Mouse (Mus musculus) hindbrain, embryonic 14.5 days (tissue): ENCODE results near the gene Gm21663. TPM values are rescaled to one million over a fixed set of nuclear protein-coding genes. Genes with fewer than 3 reads are reported as not detected.
A peak's percentile ranks its signal among the peaks of the same experiment; 100 is the strongest.
"Not testable (repeated sequence)": the region's sequence is repeated elsewhere in the genome, so short reads cannot be mapped to it uniquely, and the experiment has no call there.

Experiments used
- ATAC-seq: fragments of 200-750 bp; cut with Nextera tagmentation; 2 replicates; pipeline ENCODE4 v1.8.0; 2017; ENCODE audit warnings: moderate number of reproducible peaks, mild to moderate bottlenecking, moderate TSS enrichment, moderate library complexity; ENCODE audit not compliant: low FRiP score
- DNase-seq: peaks from one replicate; pipeline ENCODE4 v3.0.0-alpha.2; 2015; ENCODE audit warnings: low spot score
- H3K27ac ChIP-seq: fragments of 300-500 bp; sonication (generic); 2 replicates; pipeline ENCODE4 v1.5.1; 2014; ENCODE audit warnings: mild to moderate bottlenecking, moderate library complexity
- H3K27me3 ChIP-seq: fragments of 300-500 bp; sonication (generic); 2 replicates; pipeline ENCODE4 v1.6.1; 2014; ENCODE audit warnings: mild to moderate bottlenecking, low read length, mixed read lengths; ENCODE audit not compliant: control insufficient read depth, insufficient read depth
- H3K36me3 ChIP-seq: fragments of 300-500 bp; sonication (generic); replicated peaks from 2 replicates; pipeline ENCODE4 v1.6.1; 2014; ENCODE audit not compliant: control insufficient read depth, insufficient read depth
- H3K4me1 ChIP-seq: fragments of 300-500 bp; sonication (generic); replicated peaks from 2 replicates; pipeline ENCODE4 v1.6.1; 2014; ENCODE audit warnings: antibody characterized with exemption, low read length, mixed read lengths; ENCODE audit not compliant: control insufficient read depth, insufficient read depth
- H3K4me2 ChIP-seq: fragments of 300-500 bp; sonication (generic); replicated peaks from 2 replicates; pipeline ENCODE4 v1.6.1; 2014; ENCODE audit warnings: mild to moderate bottlenecking, moderate library complexity
- H3K4me3 ChIP-seq: fragments of 300-500 bp; sonication (generic); replicated peaks from 2 replicates; pipeline ENCODE4 v1.5.1; 2014; ENCODE audit warnings: mild to moderate bottlenecking, low read length
- H3K9ac ChIP-seq: fragments of 300-500 bp; sonication (generic); 2 replicates; pipeline ENCODE4 v1.6.1; 2014
- H3K9me3 ChIP-seq: fragments of 300-500 bp; sonication (generic); 2 replicates; pipeline ENCODE4 v1.6.1; 2016; ENCODE audit warnings: low read length; ENCODE audit not compliant: control insufficient read depth
- WGBS: fragments of 180-500 bp; shearing (Covaris S2); extraction: QIAGEN DNeasy Blood & Tissue Kit; methylation state at CpG from one replicate; pipeline ENCODE4 v1.1.7; 2014; 5-methylcytosine and 5-hydroxymethylcytosine counted together
- polyA plus RNA-seq: library from polyadenylated mRNA; unstranded; fragments of >200 nt; fragmentation: Nextera tagmentation; extraction: Ambion mirVana; gene quantifications from 2 replicates; pipeline ENCODE4 v1.2.1, GENCODE M21; 2014

Gene Gm21663
- polyA plus RNA-seq, result 0.18 TPM in 1 of 2 replicates, not detected in the other

DNA sequence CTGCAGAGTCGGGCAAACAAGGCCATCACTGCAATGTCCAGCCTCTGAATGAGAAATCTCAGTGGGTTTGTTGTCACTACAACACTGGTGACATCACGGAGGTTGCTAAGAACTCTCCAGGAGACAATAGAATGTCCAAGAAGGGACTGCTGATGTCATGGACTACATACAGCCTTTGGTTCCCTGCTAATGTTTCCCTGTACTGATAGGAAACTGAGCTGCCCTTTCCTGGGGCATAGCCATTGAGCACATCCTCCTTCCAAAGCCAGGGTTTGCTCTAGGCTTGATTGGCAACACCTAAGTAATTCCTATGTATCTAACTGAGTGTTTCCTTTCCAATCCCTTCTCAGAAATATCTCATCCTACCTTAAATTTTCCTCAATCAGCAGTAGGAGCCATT lies at the start of gene Gm21663:
TSS of gene Gm21663 (minus strand) at position 101 of the 400 bp plus-strand sequence.
- not testable (repeated sequence) for ATAC-seq, H3K4me2 ChIP-seq, H3K9me3 ChIP-seq, DNase-seq, H3K4me3 ChIP-seq, H3K4me1 ChIP-seq, H3K36me3 ChIP-seq, H3K27me3 ChIP-seq, H3K27ac ChIP-seq, H3K9ac ChIP-seq
- WGBS, result 55% methylated on average over 2 of the region's 2 CpGs

DNA sequence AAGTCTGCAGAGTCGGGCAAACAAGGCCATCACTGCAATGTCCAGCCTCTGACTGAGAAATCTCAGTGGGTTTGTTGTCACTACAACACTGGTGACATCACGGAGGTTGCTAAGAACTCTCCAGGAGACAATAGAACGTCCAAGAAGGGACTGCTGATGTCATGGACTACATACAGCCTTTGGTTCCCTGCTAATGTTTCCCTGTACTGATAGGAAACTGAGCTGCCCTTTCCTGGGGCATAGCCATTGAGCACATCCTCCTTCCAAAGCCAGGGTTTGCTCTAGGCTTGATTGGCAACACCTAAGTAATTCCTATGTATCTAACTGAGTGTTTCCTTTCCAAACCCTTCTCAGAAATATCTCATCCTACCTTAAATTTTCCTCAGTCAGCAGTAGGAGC lies 46.4 kb upstream of the Gm21663 start, which contains the start of gene Gm21698:
TSS of gene Gm21698 (minus strand) at position 101 of the 400 bp plus-strand sequence.
- WGBS, result no CpG with 5 or more reads among the region's 3 CpGs
- H3K4me1 ChIP-seq, H3K9ac ChIP-seq, H3K4me2 ChIP-seq, DNase-seq, H3K9me3 ChIP-seq, H3K4me3 ChIP-seq, H3K36me3 ChIP-seq, H3K27me3 ChIP-seq, ATAC-seq, H3K27ac ChIP-seq: not testable (repeated sequence)

DNA sequence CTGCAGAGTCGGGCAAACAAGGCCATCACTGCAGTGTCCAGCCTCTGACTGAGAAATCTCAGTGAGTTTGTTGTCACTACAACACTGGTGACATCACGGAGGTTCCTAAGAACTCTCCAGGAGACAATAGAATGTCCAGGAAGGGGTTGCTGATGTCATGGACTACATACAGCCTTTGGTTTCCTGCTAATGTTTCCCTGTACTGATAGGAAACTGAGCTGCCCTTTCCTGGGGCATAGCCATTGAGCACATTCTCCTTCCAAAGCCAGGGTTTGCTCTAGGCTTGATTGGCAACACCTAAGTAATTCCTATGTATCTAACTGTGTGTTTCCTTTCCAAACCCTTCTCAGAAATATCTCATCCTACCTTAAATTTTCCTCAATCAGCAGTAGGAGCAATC lies 30.4 kb upstream of the Gm21663 start, which contains the start of gene Gm21680:
TSS of gene Gm21680 (minus strand) at position 101 of the 400 bp plus-strand sequence.
- H3K4me1 ChIP-seq, H3K36me3 ChIP-seq, H3K9ac ChIP-seq, DNase-seq, H3K4me2 ChIP-seq, ATAC-seq, H3K27ac ChIP-seq, H3K27me3 ChIP-seq, H3K4me3 ChIP-seq, H3K9me3 ChIP-seq: not testable (repeated sequence)
- no CpG with 5 or more reads among the region's 2 CpGs for WGBS

DNA sequence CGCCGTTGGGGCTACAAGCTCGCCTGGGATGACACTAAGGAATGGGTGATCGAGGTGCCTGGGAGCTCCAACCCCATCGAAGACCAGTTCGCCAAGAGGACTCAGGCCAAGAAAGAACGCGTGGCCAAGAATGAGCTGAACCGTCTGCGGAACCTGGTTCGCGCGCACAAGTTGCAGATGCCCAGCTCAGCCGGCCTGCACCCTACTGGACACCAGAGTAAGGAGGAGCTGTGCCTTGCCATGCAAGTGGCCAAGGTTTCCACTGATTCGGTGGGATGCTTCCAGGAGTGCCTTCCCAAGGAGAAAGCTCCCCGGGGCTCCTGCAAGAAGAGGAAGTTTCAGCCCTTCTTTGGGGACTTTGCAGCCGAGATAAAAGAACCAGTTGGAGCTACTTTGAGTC lies 14.9 kb upstream of the Gm21663 start:
- 64% methylated on average over 16 of the region's 17 CpGs for WGBS
- H3K4me3 ChIP-seq, result peak overlapping the region; percentile 14; the same call in 1 of the 2 replicates
- DNase-seq, H3K27ac ChIP-seq, H3K27me3 ChIP-seq, H3K4me1 ChIP-seq, H3K9ac ChIP-seq, ATAC-seq, H3K36me3 ChIP-seq, H3K9me3 ChIP-seq: not testable (repeated sequence)
- peak overlapping the region; percentile 35 for H3K4me2 ChIP-seq

DNA sequence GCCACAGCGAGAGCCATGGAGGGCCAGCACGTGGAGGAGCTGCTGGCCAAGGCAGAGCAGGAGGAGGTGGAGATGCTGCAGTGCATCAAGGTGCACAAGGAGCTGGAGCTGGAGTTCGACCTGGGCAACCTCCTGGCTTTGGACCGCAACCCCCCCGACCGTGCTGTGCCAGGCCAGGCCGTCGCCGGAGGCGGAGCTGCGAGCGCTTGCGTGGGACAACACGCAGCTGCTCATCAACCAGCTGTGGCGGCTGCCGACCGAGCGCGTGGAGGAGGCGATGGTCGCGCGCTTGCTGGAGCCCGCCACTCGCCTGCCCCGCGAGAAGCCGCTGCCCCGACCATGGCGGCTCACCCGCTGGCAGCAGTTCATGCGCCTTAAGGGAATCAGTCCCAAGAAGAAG lies 14.4 kb upstream of the Gm21663 start:
- H3K9me3 ChIP-seq, H3K4me1 ChIP-seq, H3K27ac ChIP-seq, H3K9ac ChIP-seq, H3K36me3 ChIP-seq, H3K27me3 ChIP-seq: not testable (repeated sequence)
- H3K4me2 ChIP-seq, result peak overlapping the region; percentile 35
- WGBS, result 35% methylated on average over 32 of the region's 32 CpGs
- H3K4me3 ChIP-seq, result peak overlapping the region; percentile 14; the same call in 1 of the 2 replicates
- ATAC-seq, result peak; percentile 72; the same call in 1 of the 2 replicates
- DNase-seq, result peak; percentile 20

DNA sequence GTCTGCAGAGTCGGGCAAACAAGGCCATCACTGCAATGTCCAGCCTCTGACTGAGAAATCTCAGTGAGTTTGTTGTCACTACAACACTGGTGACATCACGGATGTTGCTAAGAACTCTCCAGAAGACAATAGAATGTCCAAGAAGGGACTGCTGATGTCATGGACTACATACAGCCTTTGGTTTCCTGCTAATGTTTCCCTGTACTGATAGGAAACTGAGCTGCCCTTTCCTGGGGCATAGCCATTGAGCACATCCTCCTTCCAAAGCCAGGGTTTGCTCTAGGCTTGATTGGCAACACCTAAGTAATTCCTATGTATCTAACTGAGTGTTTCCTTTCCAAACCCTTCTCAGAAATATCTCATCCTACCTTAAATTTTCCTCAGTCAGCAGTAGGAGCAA lies 12.1 kb upstream of the Gm21663 start, which contains the start of gene Gm21671:
TSS of gene Gm21671 (minus strand) at position 101 of the 400 bp plus-strand sequence.
- H3K36me3 ChIP-seq, ATAC-seq, H3K9me3 ChIP-seq, H3K27ac ChIP-seq, H3K4me3 ChIP-seq, H3K9ac ChIP-seq, DNase-seq, H3K27me3 ChIP-seq, H3K4me2 ChIP-seq, H3K4me1 ChIP-seq: not testable (repeated sequence)
- WGBS, result 77% methylated on average over 2 of the region's 2 CpGs

DNA sequence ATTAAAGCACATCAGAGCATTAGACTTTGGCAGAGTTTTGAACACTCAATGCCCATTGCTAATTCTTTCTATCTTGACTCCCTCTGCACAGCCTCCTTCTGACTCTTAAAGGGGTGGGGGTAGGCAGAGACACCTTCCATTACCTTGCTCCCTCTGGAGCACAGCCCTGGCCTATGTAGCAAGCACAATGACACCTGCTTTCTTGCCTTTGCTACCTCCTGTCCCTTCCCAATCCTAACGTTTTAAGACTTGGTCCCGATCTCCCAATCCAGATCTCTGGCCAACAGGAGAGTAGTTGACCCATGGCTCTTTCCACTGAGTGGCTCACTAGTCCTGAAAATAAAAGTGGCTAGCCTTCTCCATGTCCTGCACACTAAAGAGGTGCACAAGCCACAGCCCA lies 3.2 kb upstream of the Gm21663 start:
- ATAC-seq, H3K27me3 ChIP-seq, H3K27ac ChIP-seq, H3K9me3 ChIP-seq, DNase-seq, H3K4me1 ChIP-seq, H3K9ac ChIP-seq, H3K4me3 ChIP-seq, H3K36me3 ChIP-seq, H3K4me2 ChIP-seq: not testable (repeated sequence)
- WGBS, result 86% methylated on average over 2 of the region's 2 CpGs

DNA sequence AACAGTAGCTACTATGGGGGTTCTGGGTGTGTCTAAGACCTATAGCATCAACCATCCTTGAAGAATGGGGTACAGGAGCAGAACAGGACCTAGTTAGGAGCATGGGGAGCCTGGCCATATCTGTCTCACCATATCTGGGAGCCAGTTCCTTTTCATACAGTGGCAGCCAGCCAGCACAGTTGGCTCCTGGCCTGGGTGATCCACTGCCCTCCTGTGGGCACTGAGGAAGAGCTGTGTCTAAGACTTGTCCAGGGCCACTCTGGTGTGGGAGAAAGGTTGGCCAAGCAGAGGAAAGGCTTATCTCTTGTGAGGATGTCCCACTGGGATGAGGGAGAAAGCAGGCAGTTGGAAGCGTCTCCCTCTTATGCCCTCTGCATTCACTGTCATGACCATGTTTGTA lies 50.9 kb downstream of the Gm21663 start:
- no peaks in the 10 kb centered on the region for H3K9me3 ChIP-seq
- H3K27ac ChIP-seq, result no peak overlapping the region
- DNase-seq, result no peak
- WGBS, result 100% methylated on average over 1 of the region's 1 CpGs
- no peaks in the 10 kb centered on the region for H3K4me1 ChIP-seq
- H3K36me3 ChIP-seq, result no peaks in the 10 kb centered on the region
- no peak overlapping the region for H3K4me3 ChIP-seq
- no peak for ATAC-seq
- no peaks in the 10 kb centered on the region for H3K27me3 ChIP-seq
- no peak overlapping the region for H3K4me2 ChIP-seq
- no peak overlapping the region for H3K9ac ChIP-seq

DNA sequence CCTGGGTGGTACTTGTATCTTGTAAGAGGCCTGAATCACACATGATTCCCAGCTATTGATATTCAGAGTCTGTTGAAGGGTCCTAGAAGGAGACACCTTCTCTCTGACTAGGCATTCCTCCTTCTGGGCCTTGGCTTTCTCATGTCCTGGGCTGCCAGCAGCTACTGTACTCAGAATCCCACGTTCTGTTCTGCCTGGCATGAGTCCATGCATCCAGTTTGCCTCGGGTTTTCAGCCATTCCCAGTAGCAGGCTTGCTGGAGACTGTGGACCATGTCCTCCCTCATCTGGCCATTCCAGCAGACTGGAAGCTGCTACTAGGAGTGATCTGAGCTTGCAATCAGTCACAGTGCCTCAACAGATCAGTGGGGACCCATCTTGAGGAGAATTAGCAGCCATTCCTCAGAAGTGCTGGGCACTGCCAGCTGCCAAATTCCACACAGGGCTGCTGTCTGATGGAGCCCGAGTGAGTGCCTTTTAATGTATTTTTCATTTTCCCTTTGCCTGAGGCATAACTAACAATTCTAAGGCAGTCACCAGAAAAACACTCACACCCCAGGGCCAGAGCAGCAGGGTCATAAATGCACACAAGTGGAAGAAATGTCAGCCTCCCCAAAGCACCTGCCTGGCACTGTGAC lies 52.3 kb downstream of the Gm21663 start:
- Histone ChIP-seq H3K4me3 (no peak overlapping the region), H3K4me2 (no peak overlapping the region), H3K36me3 (no peaks in the 10 kb centered on the region), H3K9ac (no peak overlapping the region), H3K27me3 (no peaks in the 10 kb centered on the region), H3K4me1 (no peaks in the 10 kb centered on the region), H3K27ac (no peak overlapping the region), H3K9me3 (peaks cover under 1% of the 10 kb centered on the region; the same call in 1 of the 2 replicates)
- DNase-seq (no peak), ATAC-seq (no peak)
- 41% methylated on average over 3 of the region's 3 CpGs for WGBS
